Mouse (Mus musculus) limb, embryonic 12.5 days (tissue): Measurements from ENCODE around the gene Itsn1. TPM values are rescaled to one million over a fixed set of nuclear protein-coding genes. Genes with fewer than 3 reads are reported as not detected.

Source experiments
- ATAC-seq: fragments of 200-750 bp; cut with Nextera tagmentation; 2 replicates; pipeline ENCODE4 v1.8.0; 2017; ENCODE audit warnings: low read depth, moderate TSS enrichment; ENCODE audit not compliant: insufficient number of reproducible peaks, insufficient read depth, low FRiP score, low TSS enrichment
- H3K27ac ChIP-seq: fragments of 300-500 bp; sonication (generic); 2 replicates; pipeline ENCODE4 v1.5.1; 2016; ENCODE audit warnings: mild to moderate bottlenecking, moderate library complexity
- H3K27me3 ChIP-seq: fragments of 300-500 bp; sonication (generic); 2 replicates; pipeline ENCODE4 v1.6.1; 2016; ENCODE audit warnings: mild to moderate bottlenecking, moderate library complexity
- H3K36me3 ChIP-seq: fragments of 300-500 bp; sonication (generic); 2 replicates; pipeline ENCODE4 v1.6.1; 2016; ENCODE audit warnings: mild to moderate bottlenecking, moderate library complexity
- H3K4me1 ChIP-seq: fragments of 300-500 bp; sonication (generic); replicated peaks from 2 replicates; pipeline ENCODE4 v1.6.1; 2016
- H3K4me2 ChIP-seq: fragments of 300-500 bp; sonication (generic); 2 replicates; pipeline ENCODE4 v1.6.1; 2016; ENCODE audit warnings: mild to moderate bottlenecking, moderate library complexity
- H3K4me3 ChIP-seq: fragments of 300-500 bp; sonication (generic); replicated peaks from 2 replicates; pipeline ENCODE4 v1.5.1; 2016; ENCODE audit warnings: mild to moderate bottlenecking
- H3K9ac ChIP-seq: fragments of 300-500 bp; sonication (generic); replicated peaks from 2 replicates; pipeline ENCODE4 v1.6.1; 2016; ENCODE audit warnings: mild to moderate bottlenecking, moderate library complexity
- H3K9me3 ChIP-seq: fragments of 300-500 bp; sonication (generic); 2 replicates; pipeline ENCODE4 v1.6.1; 2016; ENCODE audit warnings: mild to moderate bottlenecking, moderate library complexity
- WGBS: fragments of 180-500 bp; shearing (Covaris S2); methylation state at CpG from one replicate; pipeline ENCODE4 v1.1.7; 2016; 5-methylcytosine and 5-hydroxymethylcytosine counted together
- microRNA-seq: library from miRNA; unstranded; fragments of <30 nt; microRNA quantifications from one replicate; pipeline ENCODE4, GENCODE M21; 2017
- polyA plus RNA-seq: library from polyadenylated mRNA; unstranded; fragments of >200 nt; fragmentation: Nextera tagmentation; extraction: Ambion mirVana; gene quantifications from 2 replicates; pipeline ENCODE4 v1.2.1, GENCODE M21; 2016

Gene Itsn1
- polyA plus RNA-seq, 1 experiment from 2014 or later, result 39.8 TPM

DNA sequence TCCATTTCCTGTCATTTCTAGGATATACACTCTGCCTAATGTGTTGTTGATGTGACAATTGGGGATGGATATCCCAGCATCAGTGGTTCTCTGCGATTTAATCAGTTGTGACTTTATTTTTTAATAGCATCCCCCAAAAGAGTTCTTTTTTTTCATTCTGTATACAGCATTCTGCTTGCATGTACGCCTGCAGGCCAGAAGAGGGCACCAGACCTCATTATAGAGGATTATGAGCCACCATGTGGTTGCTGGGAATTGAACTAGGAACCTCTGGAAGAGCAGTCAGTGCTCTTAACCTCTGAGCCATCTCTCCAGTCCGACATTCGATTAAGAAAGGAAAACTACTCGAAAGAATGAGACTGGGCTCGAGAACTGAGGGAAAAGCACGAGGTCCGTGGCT lies 225.7 kb downstream of the Itsn1 start:
- Histone ChIP-seq H3K4me2 (no peak overlapping the region), H3K27me3 (no peaks in the 10 kb centered on the region), H3K36me3 (no peaks in the 10 kb centered on the region), H3K27ac (no peak overlapping the region), H3K9me3 (peaks cover 11% of the 10 kb centered on the region; the same call in 1 of the 2 replicates), H3K4me1 (no peaks in the 10 kb centered on the region), H3K9ac (no peak overlapping the region), H3K4me3 (no peak overlapping the region)
- no peak for ATAC-seq
- 85% methylated on average over 8 of the region's 8 CpGs for WGBS

DNA sequence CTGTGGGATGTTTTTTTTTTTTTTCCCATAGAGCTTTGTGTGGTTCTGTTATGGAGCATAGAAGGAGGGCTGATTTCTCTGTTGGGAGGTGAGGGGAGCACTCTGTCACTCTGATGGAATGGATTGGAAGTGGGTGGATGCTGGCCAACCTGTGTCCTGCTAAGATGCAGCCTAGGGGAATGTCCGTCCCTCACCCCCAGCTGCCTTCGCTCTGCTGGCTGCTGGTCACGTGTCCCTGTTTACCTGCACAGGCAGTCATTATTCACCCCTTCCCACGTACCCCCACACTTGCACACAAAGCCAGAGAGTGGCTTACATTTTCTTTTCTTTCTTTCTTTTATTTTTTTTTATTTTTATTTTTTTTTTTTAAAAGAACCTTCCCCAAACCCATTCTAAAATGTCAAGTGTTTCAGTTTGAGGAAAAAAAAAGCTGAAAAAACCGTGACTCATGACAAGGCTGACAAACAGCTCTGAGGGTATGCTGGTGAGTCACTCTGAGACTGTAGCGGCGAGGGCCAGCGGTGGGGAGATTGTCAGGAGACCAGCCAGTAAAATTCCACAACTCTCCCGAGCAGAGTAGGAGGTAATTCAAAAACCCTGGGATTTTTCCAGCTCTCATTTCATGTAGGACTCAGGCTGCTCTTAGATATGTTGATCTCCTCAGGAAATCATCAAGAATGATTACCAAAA lies 233.3 kb downstream of the Itsn1 start:
- no peak overlapping the region for H3K27ac ChIP-seq
- no peaks in the 10 kb centered on the region for H3K36me3 ChIP-seq
- peaks cover 7% of the 10 kb centered on the region; the same call in 1 of the 2 replicates for H3K9me3 ChIP-seq
- no peak for ATAC-seq
- H3K4me1 ChIP-seq, result peaks cover 11% of the 10 kb centered on the region
- H3K27me3 ChIP-seq, result no peaks in the 10 kb centered on the region
- 21% methylated on average over 9 of the region's 9 CpGs for WGBS
- H3K9ac ChIP-seq, result no peak overlapping the region
- H3K4me3 ChIP-seq, result no peak overlapping the region
- no peak overlapping the region for H3K4me2 ChIP-seq

DNA sequence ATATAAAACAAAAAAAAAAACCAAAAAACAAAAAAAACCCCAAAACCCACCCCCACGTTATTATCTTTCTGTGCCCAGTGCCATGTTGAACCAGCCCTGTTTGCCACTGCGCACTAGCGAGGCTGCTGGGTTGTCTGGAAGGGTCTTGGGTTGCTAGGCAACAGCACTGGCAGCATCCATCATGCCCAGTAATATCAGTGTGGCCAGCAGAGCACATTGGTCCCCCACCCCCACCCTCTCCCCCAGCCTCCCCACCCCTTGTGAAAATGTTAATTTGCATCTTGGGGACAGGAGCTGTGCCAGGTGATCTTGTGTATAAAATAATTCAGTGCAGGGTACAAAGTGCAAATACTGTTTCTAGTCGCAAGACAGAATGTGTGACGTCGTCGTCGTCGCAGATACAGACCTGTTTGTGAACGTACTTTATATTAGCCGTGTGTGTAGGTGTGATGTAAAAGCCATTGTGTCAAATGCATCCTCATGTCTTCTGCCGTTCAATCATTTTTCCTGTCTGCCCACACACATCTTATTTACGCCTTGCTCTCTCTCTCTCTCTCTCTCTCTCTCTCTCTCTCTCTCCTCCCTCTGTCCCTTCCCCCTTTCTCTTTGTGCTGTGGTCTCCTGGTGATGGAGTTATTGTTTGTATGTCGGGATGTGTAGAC lies 233.9 kb downstream of the Itsn1 start:
- no peak overlapping the region for H3K27ac ChIP-seq
- ATAC-seq, result no peak

DNA sequence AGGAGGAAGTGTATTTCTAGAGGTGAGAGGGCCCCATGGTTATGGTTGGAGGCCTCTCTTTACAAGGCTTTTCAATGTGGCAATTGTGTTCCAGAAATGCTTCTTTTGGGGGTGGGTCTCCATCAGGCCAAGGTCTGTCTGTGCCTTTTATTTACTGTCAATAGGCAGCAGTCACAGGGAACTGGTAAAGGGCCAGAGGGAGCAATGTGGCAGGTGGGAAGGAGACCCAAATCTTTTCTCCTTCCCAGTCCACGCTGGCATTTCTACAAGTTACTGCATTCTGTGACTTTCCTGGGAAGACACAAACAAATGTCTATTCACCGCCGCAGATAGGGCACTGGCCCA lies 234.4 kb downstream of the Itsn1 start:
- 80% methylated on average over 3 of the region's 3 CpGs for WGBS
- Histone ChIP-seq H3K27ac (no peak overlapping the region), H3K9ac (no peak overlapping the region), H3K4me2 (no peak overlapping the region), H3K36me3 (no peaks in the 10 kb centered on the region), H3K9me3 (peaks cover 4% of the 10 kb centered on the region; the same call in 1 of the 2 replicates), H3K4me1 (peaks cover 11% of the 10 kb centered on the region), H3K27me3 (no peaks in the 10 kb centered on the region), H3K4me3 (no peak overlapping the region)
- no peak for ATAC-seq

More for the DNA sequence above, 233.9 kb downstream of the Itsn1 start:
- Histone ChIP-seq H3K4me1 (peaks cover 11% of the 10 kb centered on the region), H3K9me3 (peaks cover 7% of the 10 kb centered on the region; the same call in 1 of the 2 replicates), H3K4me2 (no peak overlapping the region), H3K9ac (no peak overlapping the region), H3K4me3 (no peak overlapping the region), H3K36me3 (no peaks in the 10 kb centered on the region), H3K27me3 (no peaks in the 10 kb centered on the region)
- 66% methylated on average over 14 of the region's 14 CpGs for WGBS

DNA sequence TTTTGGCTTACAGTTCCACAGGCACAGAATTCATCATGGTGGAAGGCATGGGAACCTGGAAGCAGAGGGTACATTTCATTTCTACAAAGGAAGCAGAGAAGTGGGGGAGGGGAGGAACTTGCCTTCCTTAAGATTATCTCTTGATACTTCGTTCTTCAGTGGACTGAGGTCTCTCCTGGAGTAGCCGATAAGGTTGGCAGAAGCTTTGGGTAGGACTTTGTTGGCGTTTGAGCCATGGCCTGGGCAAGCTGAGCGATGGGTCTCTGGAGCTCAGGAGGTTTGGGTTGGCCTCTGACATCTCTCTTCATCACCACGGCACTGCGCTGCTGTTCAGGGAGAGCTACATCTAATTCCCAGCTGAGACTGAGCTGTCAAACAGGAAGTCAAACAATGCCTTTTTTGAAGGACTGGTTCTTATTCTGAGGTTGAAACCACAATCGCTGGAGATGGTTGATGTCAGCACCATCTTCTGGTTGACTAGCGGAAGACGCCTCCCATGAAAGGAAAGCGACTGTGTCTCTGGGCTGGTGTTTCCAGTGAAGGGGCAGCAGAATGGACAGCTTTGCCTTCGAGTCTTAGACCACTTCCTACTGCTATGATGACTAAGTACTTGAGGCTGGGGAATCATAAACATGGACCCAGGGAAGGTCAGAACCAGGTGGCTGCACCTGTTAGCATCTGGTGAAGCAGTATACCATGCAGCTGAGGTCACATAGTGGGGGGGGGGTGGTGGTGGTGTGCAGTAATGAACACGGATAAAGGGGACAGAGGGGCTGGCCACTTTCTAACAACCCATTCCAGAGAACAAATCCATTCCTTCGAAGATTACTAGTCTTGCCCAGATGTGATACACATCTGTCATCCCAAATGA lies 235.5 kb downstream of the Itsn1 start:
- Histone ChIP-seq H3K4me2 (no peak overlapping the region), H3K27ac (no peak overlapping the region), H3K36me3 (no peaks in the 10 kb centered on the region), H3K4me3 (no peak overlapping the region), H3K9ac (no peak overlapping the region), H3K9me3 (0 out of 2 replicates have a peak, but pooled peaks cover 3% of the 10 kb centered on the region), H3K27me3 (no peaks in the 10 kb centered on the region), H3K4me1 (peaks cover 14% of the 10 kb centered on the region)
- no peak for ATAC-seq
- 88% methylated on average over 13 of the region's 13 CpGs for WGBS

DNA sequence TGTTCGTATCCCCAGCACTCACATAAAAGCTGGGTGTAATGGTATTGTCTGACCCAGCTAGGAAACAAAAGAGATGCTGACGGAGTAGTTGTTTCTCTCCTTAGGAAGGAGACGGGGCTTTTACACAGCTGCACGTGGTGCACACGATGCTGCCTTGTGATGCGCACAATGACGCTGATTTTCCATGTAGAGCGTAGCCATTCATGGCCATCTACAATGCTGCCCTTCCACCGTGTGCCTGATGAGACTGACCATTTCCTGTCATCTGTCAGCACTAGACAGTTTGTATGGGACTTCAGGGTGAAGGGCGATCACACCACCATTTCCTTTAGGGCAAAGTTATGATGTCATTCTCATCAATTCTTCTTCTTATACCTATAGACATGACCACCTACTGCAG lies 239.6 kb downstream of the Itsn1 start:
- no peak overlapping the region for H3K4me3 ChIP-seq
- no peaks in the 10 kb centered on the region for H3K36me3 ChIP-seq
- H3K27ac ChIP-seq, result no peak overlapping the region
- no peak overlapping the region for H3K9ac ChIP-seq
- H3K4me2 ChIP-seq, result no peak overlapping the region
- 0 out of 2 replicates have a peak, but pooled peaks cover 13% of the 10 kb centered on the region for H3K4me1 ChIP-seq
- WGBS, result 88% methylated on average over 10 of the region's 10 CpGs
- no peaks in the 10 kb centered on the region for H3K27me3 ChIP-seq
- ATAC-seq, result no peak
- no peaks in the 10 kb centered on the region for H3K9me3 ChIP-seq

DNA sequence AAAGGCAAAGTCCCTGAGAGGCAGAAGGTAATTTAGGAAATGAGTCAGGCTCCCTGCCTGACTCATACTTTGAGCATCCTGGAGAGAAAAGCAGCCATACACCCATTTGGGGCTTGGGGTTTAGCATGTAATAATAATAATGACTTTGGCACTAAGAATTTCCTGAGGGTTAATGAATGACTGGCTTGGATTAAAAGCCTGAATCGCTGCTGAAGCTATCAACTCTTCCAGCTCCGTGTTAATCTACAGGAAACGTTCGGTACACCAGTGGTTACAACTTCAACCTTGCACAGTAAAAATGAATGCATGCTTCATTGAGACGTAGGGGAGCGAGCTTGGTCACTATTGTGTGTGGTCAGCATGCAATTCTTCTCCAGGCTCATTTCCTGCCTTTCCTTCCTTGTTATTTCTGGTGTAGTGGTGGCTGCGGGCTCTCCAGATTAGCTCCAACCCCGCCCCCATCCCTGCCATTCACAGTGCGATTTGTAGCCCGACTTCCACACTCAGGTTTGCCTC lies 240.5 kb downstream of the Itsn1 start:
- 41% methylated on average over 10 of the region's 10 CpGs for WGBS
- no peak overlapping the region for H3K4me3 ChIP-seq
- H3K27me3 ChIP-seq, result no peaks in the 10 kb centered on the region
- H3K27ac ChIP-seq, result no peak overlapping the region
- 0 out of 2 replicates have a peak, but pooled peaks cover 13% of the 10 kb centered on the region for H3K4me1 ChIP-seq
- no peak for ATAC-seq
- H3K9me3 ChIP-seq, result no peaks in the 10 kb centered on the region
- no peaks in the 10 kb centered on the region for H3K36me3 ChIP-seq
- no peak overlapping the region for H3K9ac ChIP-seq
- no peak overlapping the region for H3K4me2 ChIP-seq

Small RNAs within 50 kb of the gene (microRNA-seq; reads per million reads assigned to microRNA genes)
- gene Gm27773, result not detected

Other genes starting within 250 kb of the Itsn1 start
- 62.3 and 65.1 TPM in 2 replicates for gene Ifnar1, start 244.0 kb upstream of the Itsn1 start, polyA plus RNA-seq
- gene Ifngr2, start 182.2 kb upstream of the Itsn1 start, polyA plus RNA-seq, result 44.2 and 45.8 TPM in 2 replicates
- gene Tmem50b, start 131.5 kb upstream of the Itsn1 start, polyA plus RNA-seq, result 26.1 and 28.6 TPM in 2 replicates
- 4.2 and 4.9 TPM in 2 replicates for gene Dnajc28, start 110.3 kb upstream of the Itsn1 start, polyA plus RNA-seq
- 126 and 133 TPM in 2 replicates for gene Gart, start 82.3 kb upstream of the Itsn1 start, polyA plus RNA-seq
- gene Son, start 81.8 kb upstream of the Itsn1 start, polyA plus RNA-seq, result 152 and 156 TPM in 2 replicates
- 36.2 and 38.5 TPM in 2 replicates for gene Donson, start 40.5 kb upstream of the Itsn1 start, polyA plus RNA-seq
- 68.2 and 70.3 TPM in 2 replicates for gene Cryzl1, start 306 bp upstream of the Itsn1 start, polyA plus RNA-seq